Mouse (Mus musculus) heart, adult 2 months (tissue): ENCODE measurements around the gene Adgrg3. TPM values are rescaled to one million over a fixed set of nuclear protein-coding genes. Genes with fewer than 3 reads are reported as not detected.

Experiments used
- DNase-seq, 2 experiments: peaks; one replicate each; pipeline ENCODE4 v3.0.0; 2021
- H3K27ac ChIP-seq: fragments of 200-600 bp; 2 replicates; pipeline ENCODE4 v1.8.1; 2022
- H3K27me3 ChIP-seq: fragments of 200-500 bp; 2 replicates; pipeline ENCODE4 v1.6.1; 2012; ENCODE audit warnings: mild to moderate bottlenecking, low read length, inconsistent platforms, mixed read lengths; ENCODE audit not compliant: control insufficient read depth, insufficient read depth
- H3K36me3 ChIP-seq: fragments of 200-500 bp; 2 replicates; pipeline ENCODE4 v1.6.1; 2012; ENCODE audit warnings: low read length, inconsistent platforms; ENCODE audit not compliant: control insufficient read depth, insufficient read depth
- H3K4me1 ChIP-seq: fragments of 200-500 bp; 2 replicates; pipeline ENCODE4 v1.6.1; 2011; ENCODE audit warnings: low read length; ENCODE audit not compliant: control insufficient read depth, insufficient read depth
- H3K4me3 ChIP-seq: fragments of 200-600 bp; 2 replicates; pipeline ENCODE4 v1.8.1; 2022
- H3K79me2 ChIP-seq: fragments of 200-500 bp; replicated peaks from 2 replicates; pipeline ENCODE4 v1.6.1; 2012; ENCODE audit warnings: mild to moderate bottlenecking, inconsistent platforms, low read length, moderate library complexity, mixed read lengths; ENCODE audit not compliant: control insufficient read depth, insufficient read depth
- H3K9ac ChIP-seq: fragments of 200-500 bp; 2 replicates; pipeline ENCODE4 v1.6.1; 2012; ENCODE audit warnings: low read depth, mild to moderate bottlenecking, control low read depth, inconsistent platforms, low read length, mixed read lengths
- CTCF ChIP-seq: fragments of 200-600 bp; IDR thresholded peaks from 2 replicates; pipeline ENCODE4 v1.8.1; 2022; ENCODE audit warnings: antibody characterized with exemption, mild to moderate bottlenecking, moderate library complexity
- EP300 ChIP-seq: fragments of 200-500 bp; IDR thresholded peaks from 2 replicates; pipeline ENCODE4 v1.6.1; 2011; ENCODE audit warnings: low read depth, low read length, control low read depth; ENCODE audit not compliant: insufficient read depth
- POLR2A ChIP-seq: fragments of 200-500 bp; IDR thresholded peaks from 2 replicates; pipeline ENCODE4 v1.6.1; 2011; ENCODE audit warnings: mild to moderate bottlenecking, low read depth, low read length, control low read depth; ENCODE audit not compliant: insufficient read depth
- WGBS: fragments of 180-500 bp; shearing (Covaris S2); methylation state at CpG from one replicate; pipeline ENCODE4 v1.1.7; 2018; 5-methylcytosine and 5-hydroxymethylcytosine counted together
- intact Hi-C: fragments of 180-260 bp; cut with DNase I; formaldehyde crosslinking; loops from one replicate; pipeline ENCODE4 v1.15.1; 2025
- polyA plus RNA-seq: library from polyadenylated mRNA; depleted of rRNA; stranded (reverse); fragments of >200 nt; gene quantifications from 2 replicates; pipeline ENCODE4 v1.2.3, GENCODE M21; 2012
- total RNA-seq, 2 experiments: library from RNA; stranded (reverse); gene quantifications; 2 replicates each; pipeline ENCODE4 v1.2.3; 2021

Adgrg3 gene
- total and polyA plus RNA-seq, 3 experiments, result 1.3 to 4.3 (median 2.5) TPM

- intact Hi-C loops, result no loop called here
- H3K79me2 ChIP-seq, result no peaks in the 10 kb centered on the region
- peak; percentile 33 to 51 for DNase-seq
- no peaks in the 10 kb centered on the region for H3K4me1 ChIP-seq
- no peaks in the 10 kb centered on the region for H3K36me3 ChIP-seq
- TF ChIP-seq POLR2A (no peak), CTCF (peak; percentile 79), EP300 (no peak)
- WGBS, result 41% methylated on average over 3 of the region's 3 CpGs
- H3K27ac ChIP-seq, result no peak overlapping the region
- no peak overlapping the region for H3K4me3 ChIP-seq
- H3K9ac ChIP-seq, result no peak overlapping the region
- no peaks in the 10 kb centered on the region for H3K27me3 ChIP-seq
Observed at GRCm38 (mm10) chr8:95067582-95067981, 50.1 kb downstream of the Adgrg3 start.

- Histone ChIP-seq H3K4me3 (no peak overlapping the region), H3K27ac (no peak overlapping the region), H3K36me3 (no peaks in the 10 kb centered on the region), H3K79me2 (no peaks in the 10 kb centered on the region), H3K4me1 (no peaks in the 10 kb centered on the region), H3K9ac (no peak overlapping the region), H3K27me3 (no peaks in the 10 kb centered on the region)
- TF ChIP-seq CTCF (no peak), POLR2A (no peak), EP300 (no peak)
- intact Hi-C loops, result loop anchor here (5.0 kb wide), 2 partner anchors 48 to 128 kb away; no protein-coding TSS in a partner anchor
- WGBS, result 61% methylated on average over 3 of the region's 3 CpGs
- DNase-seq, result no peak
Observed at GRCm38 (mm10) chr8:95075504-95075903, 58.0 kb downstream of the Adgrg3 start.

- no peaks in the 10 kb centered on the region for H3K27me3 ChIP-seq
- H3K36me3 ChIP-seq, result no peaks in the 10 kb centered on the region
- intact Hi-C loops, result loop anchor here (5.0 kb wide), 2 partner anchors 49 to 129 kb away; no protein-coding TSS in a partner anchor
- 64% methylated on average over 17 of the region's 17 CpGs for WGBS
- no peaks in the 10 kb centered on the region for H3K4me1 ChIP-seq
- H3K79me2 ChIP-seq, result no peaks in the 10 kb centered on the region
- no peak overlapping the region for H3K27ac ChIP-seq
- no peak for DNase-seq
- no peak for TF ChIP-seq CTCF
- TF ChIP-seq POLR2A, result no peak
- no peak for TF ChIP-seq EP300
- no peak overlapping the region for H3K4me3 ChIP-seq
- H3K9ac ChIP-seq, result no peak overlapping the region
Observed at GRCm38 (mm10) chr8:95076151-95076550, 58.7 kb downstream of the Adgrg3 start.

GRCm38 (mm10) chr8:95078055-95078454 is 60.6 kb downstream of the Adgrg3 start:
- Histone ChIP-seq H3K9ac (no peak overlapping the region), H3K27me3 (no peaks in the 10 kb centered on the region), H3K4me3 (no peak overlapping the region), H3K27ac (no peak overlapping the region), H3K4me1 (peaks cover 1% of the 10 kb centered on the region; the same call in 1 of the 2 replicates), H3K36me3 (no peaks in the 10 kb centered on the region), H3K79me2 (no peaks in the 10 kb centered on the region)
- intact Hi-C loops, result loop anchor here (5.0 kb wide), 2 partner anchors 51 to 131 kb away; no protein-coding TSS in a partner anchor
- DNase-seq, result no peak
- 72% methylated on average over 3 of the region's 3 CpGs for WGBS
- TF ChIP-seq CTCF (no peak), POLR2A (no peak), EP300 (no peak)

GRCm38 (mm10) chr8:95079305-95079704 is 61.8 kb downstream of the Adgrg3 start:
- Histone ChIP-seq H3K79me2 (no peaks in the 10 kb centered on the region), H3K27ac (no peak overlapping the region; the same call in 1 of the 2 replicates), H3K4me1 (peaks cover 1% of the 10 kb centered on the region; the same call in 1 of the 2 replicates), H3K4me3 (no peak overlapping the region), H3K36me3 (no peaks in the 10 kb centered on the region), H3K9ac (no peak overlapping the region), H3K27me3 (no peaks in the 10 kb centered on the region)
- WGBS, result 88% methylated on average over 4 of the region's 4 CpGs
- no peak for DNase-seq
- intact Hi-C loops, result loop anchor here (5.0 kb wide), 2 partner anchors 52 to 132 kb away; no protein-coding TSS in a partner anchor
- TF ChIP-seq CTCF (no peak), EP300 (no peak), POLR2A (no peak)
